Mouse (Mus musculus): ENCODE measurements around the gene Tssk6.
"Not testable (repeated sequence)": the region's sequence is repeated elsewhere in the genome, so short reads cannot be mapped to it uniquely, and the experiment has no call there.

Tssk6 gene

GRCm38 (mm10) chr8:69915748-69916147, 13.8 kb downstream of the Tssk6 start:
- no peak for DNase-seq (ENCODE audit: extremely low spot score, low spot score)

GRCm38 (mm10) chr8:69918506-69918905, 16.5 kb downstream of the Tssk6 start:
- no peak for DNase-seq (ENCODE audit: extremely low spot score, low spot score)

- peak; percentile 75 for DNase-seq (ENCODE audit: extremely low spot score, low spot score)
Measured at GRCm38 (mm10) chr8:69919010-69919409, 17.0 kb downstream of the Tssk6 start.

- peak; percentile 64 for DNase-seq (ENCODE audit: extremely low spot score, low spot score)
Measured at GRCm38 (mm10) chr8:69919876-69920662, 18.1 kb downstream of the Tssk6 start.

- no peak for DNase-seq (ENCODE audit: extremely low spot score, low spot score)
Measured at GRCm38 (mm10) chr8:69921141-69921540, 19.2 kb downstream of the Tssk6 start.

- DNase-seq (ENCODE audit: extremely low spot score, low spot score): no peak
Measured at GRCm38 (mm10) chr8:69923986-69924385, 22.0 kb downstream of the Tssk6 start.

- DNase-seq (ENCODE audit: extremely low spot score, low spot score): no peak
Measured at GRCm38 (mm10) chr8:69926901-69927300, 24.9 kb downstream of the Tssk6 start.

GRCm38 (mm10) chr8:69933811-69934210, 31.8 kb downstream of the Tssk6 start:
- DNase-seq (ENCODE audit: extremely low spot score, low spot score): no peak

GRCm38 (mm10) chr8:69934582-69934981, 32.6 kb downstream of the Tssk6 start:
- DNase-seq (ENCODE audit: extremely low spot score, low spot score): no peak

GRCm38 (mm10) chr8:69935431-69935830, 33.4 kb downstream of the Tssk6 start:
- no peak for DNase-seq (ENCODE audit: extremely low spot score, low spot score)

- peak; percentile 26 for DNase-seq (ENCODE audit: extremely low spot score, low spot score)
Measured at GRCm38 (mm10) chr8:69936050-69936794, 34.2 kb downstream of the Tssk6 start.

- DNase-seq (ENCODE audit: extremely low spot score, low spot score): no peak
Measured at GRCm38 (mm10) chr8:69937466-69937865, 35.5 kb downstream of the Tssk6 start.

- DNase-seq (ENCODE audit: extremely low spot score, low spot score): no peak
Measured at GRCm38 (mm10) chr8:69938245-69938982, 36.4 kb downstream of the Tssk6 start.

GRCm38 (mm10) chr8:69939633-69940032, 37.6 kb downstream of the Tssk6 start:
- peak; percentile 27 for DNase-seq (ENCODE audit: extremely low spot score, low spot score)

- no peak for DNase-seq (ENCODE audit: extremely low spot score, low spot score)
Measured at GRCm38 (mm10) chr8:69940386-69940785, 38.4 kb downstream of the Tssk6 start.

GRCm38 (mm10) chr8:69942495-69942894, 40.5 kb downstream of the Tssk6 start:
- not testable (repeated sequence) for DNase-seq (ENCODE audit: extremely low spot score, low spot score)

GRCm38 (mm10) chr8:69950300-69950699, 48.3 kb downstream of the Tssk6 start:
- no peak for DNase-seq (ENCODE audit: extremely low spot score, low spot score)

All from neural tube, embryonic 10.5 days (tissue).